Comparison of ENCODE assay signal across 17 mouse cellular contexts in genomic region chr8:127437613-127438235, GRCm38 (mm10).
A peak's percentile ranks its signal among the peaks of the same experiment; 100 is the strongest.
DNase-seq lines count a peak whose midpoint lies in the region; ATAC-seq and TF ChIP-seq lines count a peak whose summit lies in the region.
"Had no signal": no experiment of that assay in that cellular context is flagged by ENCODE, and none has a peak within 500 bp of the region (broad histone marks: within the 10 kb centered on the region; RNA-seq: fewer than 3 reads in every experiment).

No protein-coding gene starts in this region.

- ATAC-seq in intestine, postnatal 0 days: no peak
- ATAC-seq in intestine, embryonic 15.5 days: no peak
- no peak for ATAC-seq in liver, embryonic 11.5 days (replicated peaks; ENCODE audit: low FRiP score)
- no peak for ATAC-seq in liver, embryonic 12.5 days
- ATAC-seq in kidney, embryonic 15.5 days (replicated peaks; ENCODE audit: low FRiP score): peak; percentile 53
- ATAC-seq in liver, postnatal 0 days: no peak
- ATAC-seq: forebrain, embryonic 16.5 days had no signal

- H3K27ac ChIP-seq in intestine, postnatal 0 days (ENCODE audit: low read depth, low read length): 0 out of 2 replicates have a peak overlapping the region, but pooled peaks have one; percentile 28
- no peak overlapping the region for H3K27ac ChIP-seq in intestine, embryonic 15.5 days
- no peak overlapping the region for H3K27ac ChIP-seq in liver, embryonic 11.5 days (ENCODE audit: low read depth, low read length)
- H3K27ac ChIP-seq in liver, embryonic 12.5 days: no peak overlapping the region
- H3K27ac ChIP-seq in kidney, embryonic 15.5 days: peak overlapping the region; percentile 52
- H3K27ac ChIP-seq in liver, postnatal 0 days (ENCODE audit: low read depth): no peak overlapping the region
- no peak overlapping the region; the same call in 1 of the 2 replicates for H3K27ac ChIP-seq in layer of hippocampus, adult 2 months
- H3K27ac ChIP-seq: embryonic facial prominence, embryonic 13.5 days; heart, embryonic 10.5 days; heart, embryonic 15.5 days; hindbrain, embryonic 13.5 days; left cerebral cortex, adult 2 months; stomach, postnatal 0 days had no signal

- H3K4me2 ChIP-seq in intestine, postnatal 0 days (replicated peaks; ENCODE audit: low read depth): peak overlapping the region; percentile 62
- no peak overlapping the region for H3K4me2 ChIP-seq in intestine, embryonic 15.5 days (replicated peaks)
- no peak overlapping the region for H3K4me2 ChIP-seq in liver, embryonic 11.5 days
- no peak overlapping the region for H3K4me2 ChIP-seq in liver, embryonic 12.5 days
- H3K4me2 ChIP-seq in kidney, embryonic 15.5 days: 0 out of 2 replicates have a peak overlapping the region, but pooled peaks have one; percentile 1
- H3K4me2 ChIP-seq in liver, postnatal 0 days (ENCODE audit: low read depth, low read length): 0 out of 2 replicates have a peak overlapping the region, but pooled peaks have one; percentile 20
- H3K4me2 ChIP-seq: embryonic facial prominence, embryonic 13.5 days; heart, embryonic 15.5 days; hindbrain, embryonic 13.5 days had no signal

- H3K4me1 ChIP-seq in intestine, postnatal 0 days (replicated peaks; ENCODE audit: control insufficient read depth, insufficient read depth, low read length): no peaks in the 10 kb centered on the region
- H3K4me1 ChIP-seq in intestine, embryonic 15.5 days (replicated peaks): peaks cover 10% of the 10 kb centered on the region
- H3K4me1 ChIP-seq in liver, embryonic 11.5 days (replicated peaks; ENCODE audit: control insufficient read depth, insufficient read depth, low read length): peaks cover 10% of the 10 kb centered on the region
- peaks cover 12% of the 10 kb centered on the region; the same call in 1 of the 2 replicates for H3K4me1 ChIP-seq in liver, embryonic 12.5 days
- H3K4me1 ChIP-seq in kidney, embryonic 15.5 days: peaks cover 38% of the 10 kb centered on the region
- peaks cover 8% of the 10 kb centered on the region; the same call in 1 of the 2 replicates for H3K4me1 ChIP-seq in liver, postnatal 0 days (ENCODE audit: insufficient read depth)

- TF ChIP-seq CTCF in intestine, postnatal 0 days (IDR thresholded peaks at IDR 0.05; ENCODE audit: low read depth): no peak
- no peak for TF ChIP-seq CTCF in liver, postnatal 0 days (IDR thresholded peaks at IDR 0.05; ENCODE audit: low read depth)
- TF ChIP-seq CTCF in layer of hippocampus, adult 2 months (conservative IDR thresholded peaks at IDR 0.05): no peak

- H3K27me3 ChIP-seq in intestine, postnatal 0 days (replicated peaks; ENCODE audit: control insufficient read depth, insufficient read depth, low read length): no peaks in the 10 kb centered on the region
- H3K27me3 ChIP-seq in intestine, embryonic 15.5 days (replicated peaks): no peaks in the 10 kb centered on the region
- H3K27me3 ChIP-seq in liver, embryonic 11.5 days (replicated peaks; ENCODE audit: control insufficient read depth, insufficient read depth, low read length): no peaks in the 10 kb centered on the region
- no peaks in the 10 kb centered on the region for H3K27me3 ChIP-seq in liver, embryonic 12.5 days (replicated peaks)
- H3K27me3 ChIP-seq in kidney, embryonic 15.5 days: no peaks in the 10 kb centered on the region
- no peaks in the 10 kb centered on the region for H3K27me3 ChIP-seq in liver, postnatal 0 days (ENCODE audit: insufficient read depth, low read length)
- H3K27me3 ChIP-seq: embryonic facial prominence, embryonic 13.5 days; heart, embryonic 15.5 days; hindbrain, embryonic 13.5 days; Patski had no signal

- no peak overlapping the region for H3K9ac ChIP-seq in intestine, postnatal 0 days (ENCODE audit: low read depth, low read length)
- no peak overlapping the region for H3K9ac ChIP-seq in intestine, embryonic 15.5 days
- H3K9ac ChIP-seq in liver, embryonic 11.5 days (ENCODE audit: low read depth, low read length): no peak overlapping the region
- H3K9ac ChIP-seq in liver, embryonic 12.5 days: no peak overlapping the region
- H3K9ac ChIP-seq in kidney, embryonic 15.5 days: no peak overlapping the region
- no peak overlapping the region for H3K9ac ChIP-seq in liver, postnatal 0 days (replicated peaks)
- H3K9ac ChIP-seq: embryonic facial prominence, embryonic 13.5 days; heart, embryonic 15.5 days; hindbrain, embryonic 13.5 days had no signal

- TF ChIP-seq EP300 in liver, postnatal 0 days (IDR thresholded peaks at IDR 0.05; ENCODE audit: low read depth): no peak

- H3K36me3 ChIP-seq in intestine, postnatal 0 days (ENCODE audit: control insufficient read depth, insufficient read depth): peaks cover 16% of the 10 kb centered on the region
- no peaks in the 10 kb centered on the region for H3K36me3 ChIP-seq in intestine, embryonic 15.5 days
- no peaks in the 10 kb centered on the region for H3K36me3 ChIP-seq in liver, embryonic 11.5 days (ENCODE audit: control insufficient read depth, insufficient read depth, low read length)
- 0 out of 2 replicates have a peak, but pooled peaks cover 4% of the 10 kb centered on the region for H3K36me3 ChIP-seq in liver, embryonic 12.5 days
- peaks cover 21% of the 10 kb centered on the region for H3K36me3 ChIP-seq in kidney, embryonic 15.5 days
- H3K36me3 ChIP-seq in liver, postnatal 0 days (replicated peaks; ENCODE audit: insufficient read depth, low read length): no peaks in the 10 kb centered on the region
- H3K36me3 ChIP-seq: heart, embryonic 15.5 days had no signal

- no peaks in the 10 kb centered on the region for H3K9me3 ChIP-seq in intestine, postnatal 0 days (ENCODE audit: control insufficient read depth)
- H3K9me3 ChIP-seq in intestine, embryonic 15.5 days: no peaks in the 10 kb centered on the region
- H3K9me3 ChIP-seq in liver, embryonic 11.5 days (ENCODE audit: control insufficient read depth, low read length): no peaks in the 10 kb centered on the region
- no peaks in the 10 kb centered on the region for H3K9me3 ChIP-seq in liver, embryonic 12.5 days (replicated peaks)
- H3K9me3 ChIP-seq in kidney, embryonic 15.5 days (replicated peaks): no peaks in the 10 kb centered on the region
- no peaks in the 10 kb centered on the region for H3K9me3 ChIP-seq in liver, postnatal 0 days (ENCODE audit: low read length)
- H3K9me3 ChIP-seq: embryonic facial prominence, embryonic 13.5 days; heart, embryonic 10.5 days; heart, embryonic 15.5 days; hindbrain, embryonic 13.5 days had no signal

- DNase-seq in liver, embryonic 11.5 days (ENCODE audit: low spot score): peak; percentile 22
- no peak for DNase-seq in liver, postnatal 0 days
- DNase-seq in neural tube, embryonic 10.5 days (ENCODE audit: extremely low spot score, low spot score): no peak
- no peak for DNase-seq in layer of hippocampus, adult 2 months (ENCODE audit: low spot score in 2 of 2)
- DNase-seq: cerebellum, adult 11-12 months had no signal

- 53% methylated on average over 5 of the region's 5 CpGs for WGBS in intestine, postnatal 0 days
- WGBS in intestine, embryonic 15.5 days: 63% methylated on average over 5 of the region's 5 CpGs
- WGBS in liver, embryonic 11.5 days: 73% methylated on average over 5 of the region's 5 CpGs
- 70% methylated on average over 5 of the region's 5 CpGs for WGBS in liver, embryonic 12.5 days (ENCODE audit: insufficient replicate concordance)
- 36% methylated on average over 5 of the region's 5 CpGs for WGBS in kidney, embryonic 15.5 days
- WGBS in liver, postnatal 0 days (ENCODE audit: insufficient replicate concordance): 60% methylated on average over 5 of the region's 5 CpGs

- no peak overlapping the region for H3K4me3 ChIP-seq in intestine, postnatal 0 days (ENCODE audit: low read depth, low read length)
- no peak overlapping the region for H3K4me3 ChIP-seq in intestine, embryonic 15.5 days (replicated peaks)
- no peak overlapping the region for H3K4me3 ChIP-seq in liver, embryonic 11.5 days (ENCODE audit: low read depth, low read length)
- H3K4me3 ChIP-seq in liver, embryonic 12.5 days: no peak overlapping the region
- no peak overlapping the region for H3K4me3 ChIP-seq in kidney, embryonic 15.5 days (replicated peaks)
- no peak overlapping the region for H3K4me3 ChIP-seq in liver, postnatal 0 days (ENCODE audit: low read depth, low read length)
- no peak overlapping the region for H3K4me3 ChIP-seq in layer of hippocampus, adult 2 months
- H3K4me3 ChIP-seq: embryonic facial prominence, embryonic 13.5 days; heart, embryonic 10.5 days; heart, embryonic 15.5 days; hindbrain, embryonic 13.5 days; left cerebral cortex, adult 2 months had no signal

Comparison
In these comparisons a context has a peak if more than half of its experiments do, and no peak if none do; other contexts are left out.
1. H3K27ac ChIP-seq: peak in intestine, postnatal 0 days (single experiment) and kidney, embryonic 15.5 days (single experiment); none in intestine, embryonic 15.5 days (single experiment), liver, embryonic 11.5 days (single experiment), liver, embryonic 12.5 days (single experiment), liver, postnatal 0 days (single experiment) and layer of hippocampus, adult 2 months (single experiment).
2. H3K4me2 ChIP-seq: peak in intestine, postnatal 0 days (single experiment), kidney, embryonic 15.5 days (single experiment) and liver, postnatal 0 days (single experiment); none in intestine, embryonic 15.5 days (single experiment), liver, embryonic 11.5 days (single experiment) and liver, embryonic 12.5 days (single experiment).